Mouse (Mus musculus): Measurements from ENCODE around the gene Diras2. TPM values are rescaled to one million over a fixed set of nuclear protein-coding genes. Genes with fewer than 3 reads are reported as not detected.

The Diras2 gene
- polyA plus RNA-seq, 1 experiment from 2014 or later, result 0.05 TPM

DNA sequence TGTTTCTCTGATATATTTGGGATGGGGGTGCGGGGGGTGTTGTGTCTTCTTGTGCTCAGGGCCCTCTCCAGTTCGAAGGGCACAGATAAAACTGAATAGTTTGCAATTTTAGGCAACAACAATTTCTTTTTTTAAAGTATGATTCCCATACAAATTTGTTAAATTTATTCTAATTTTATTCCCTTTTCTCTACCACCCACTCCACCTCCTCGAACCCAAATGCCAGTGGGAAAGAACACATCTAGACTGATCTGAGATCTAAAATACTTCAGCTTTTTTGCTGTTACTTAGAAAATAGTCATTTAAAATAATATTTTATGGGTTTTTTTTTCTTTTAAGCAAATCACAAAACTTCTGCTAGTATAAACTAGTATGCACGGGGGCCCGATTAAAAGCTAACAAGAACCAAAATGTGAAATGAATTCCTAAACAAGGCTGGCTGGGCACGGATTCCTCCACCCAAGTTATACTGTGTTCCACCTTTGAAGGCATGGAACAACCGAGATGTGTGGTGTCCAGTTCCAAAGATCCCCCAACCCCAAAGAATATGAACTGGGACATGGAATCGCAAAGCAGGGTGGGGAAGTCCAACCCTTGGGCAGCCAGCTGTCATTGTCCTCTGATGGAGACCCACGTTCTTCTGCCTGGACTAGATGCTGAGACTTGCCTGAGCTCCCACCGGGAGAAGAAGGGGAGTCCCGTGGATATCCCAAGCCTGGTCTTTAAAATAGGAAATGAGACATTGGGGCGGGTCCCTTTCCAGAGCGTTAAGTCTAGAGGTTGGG is 1.7 kb downstream of the Diras2 start:
- no peak overlapping the region for H3K27ac ChIP-seq (ENCODE audit: low read depth, low read length)
- H3K36me3 ChIP-seq (ENCODE audit: control insufficient read depth, insufficient read depth, low read length), result no peaks in the 10 kb centered on the region
- WGBS, result 62% methylated on average over 13 of the region's 13 CpGs
- H3K4me1 ChIP-seq (replicated peaks; ENCODE audit: control insufficient read depth, insufficient read depth, low read length), result no peaks in the 10 kb centered on the region; the same call in 1 of the 2 replicates
- H3K9ac ChIP-seq (ENCODE audit: low read length), result no peak overlapping the region
- peaks cover 4% of the 10 kb centered on the region; the same call in 1 of the 2 replicates for H3K9me3 ChIP-seq (ENCODE audit: control insufficient read depth, low read length)
- DNase-seq (ENCODE audit: low spot score) (no peak), ATAC-seq (replicated peaks; ENCODE audit: low FRiP score) (no peak)
- H3K4me2 ChIP-seq (ENCODE audit: low read depth, low read length, severe bottlenecking), result no peak overlapping the region
- H3K27me3 ChIP-seq (ENCODE audit: control insufficient read depth, insufficient read depth, low read length), result peaks cover 12% of the 10 kb centered on the region
- H3K4me3 ChIP-seq (ENCODE audit: low read depth, low read length), result no peak overlapping the region

DNA sequence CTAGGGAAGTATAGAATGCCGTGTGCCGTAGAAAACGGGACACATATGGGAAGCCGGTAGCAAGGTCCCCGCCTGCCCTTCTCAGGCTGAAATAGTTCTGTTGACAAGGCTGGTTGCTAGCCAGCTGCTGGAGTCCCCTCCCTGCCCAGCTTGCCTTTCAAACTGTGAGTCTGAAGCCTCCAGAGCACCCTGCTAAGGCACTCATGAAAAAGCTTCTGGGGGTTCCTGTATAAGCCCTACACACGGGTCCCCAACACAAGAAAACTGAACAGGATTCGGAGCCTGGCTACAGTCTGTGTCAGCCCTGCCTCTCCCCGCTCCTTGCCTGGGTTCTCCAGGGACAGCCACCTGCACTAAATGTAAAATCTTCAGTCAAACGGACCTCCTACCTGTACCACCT is 2.3 kb downstream of the Diras2 start:
- Histone ChIP-seq H3K4me1 (replicated peaks; ENCODE audit: control insufficient read depth, insufficient read depth, low read length) (no peaks in the 10 kb centered on the region; the same call in 1 of the 2 replicates), H3K9ac (ENCODE audit: low read length) (no peak overlapping the region), H3K27ac (ENCODE audit: low read depth, low read length) (no peak overlapping the region), H3K4me2 (ENCODE audit: low read depth, low read length, severe bottlenecking) (no peak overlapping the region), H3K36me3 (ENCODE audit: control insufficient read depth, insufficient read depth, low read length) (no peaks in the 10 kb centered on the region), H3K4me3 (ENCODE audit: low read depth, low read length) (no peak overlapping the region), H3K27me3 (ENCODE audit: control insufficient read depth, insufficient read depth, low read length) (peaks cover 12% of the 10 kb centered on the region), H3K9me3 (ENCODE audit: control insufficient read depth, low read length) (peaks cover 4% of the 10 kb centered on the region; the same call in 1 of the 2 replicates)
- ATAC-seq (replicated peaks; ENCODE audit: low FRiP score) (no peak), DNase-seq (ENCODE audit: low spot score) (no peak)
- WGBS, result 74% methylated on average over 9 of the region's 9 CpGs

DNA sequence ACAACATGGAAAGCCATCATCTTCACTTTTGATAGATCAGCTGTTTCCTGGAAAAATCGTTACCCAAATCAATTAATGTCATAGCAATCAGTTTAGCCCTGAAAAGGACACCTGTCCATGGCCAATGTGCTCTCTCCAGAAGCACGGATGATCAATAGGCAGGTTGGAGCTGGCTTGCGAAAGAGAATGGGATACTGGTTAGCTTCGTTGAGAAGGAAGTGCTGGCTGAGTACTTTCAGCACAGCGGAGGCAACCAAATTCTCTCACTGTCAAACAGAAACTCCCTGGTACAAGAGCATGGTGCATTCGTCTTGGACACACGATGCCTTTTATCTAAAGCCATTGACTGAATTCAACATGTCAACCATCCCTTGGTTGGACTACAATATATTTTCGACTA is 2.8 kb downstream of the Diras2 start:
- Histone ChIP-seq H3K36me3 (ENCODE audit: control insufficient read depth, insufficient read depth, low read length) (no peaks in the 10 kb centered on the region), H3K9me3 (ENCODE audit: control insufficient read depth, low read length) (peaks cover 4% of the 10 kb centered on the region; the same call in 1 of the 2 replicates), H3K4me1 (replicated peaks; ENCODE audit: control insufficient read depth, insufficient read depth, low read length) (no peaks in the 10 kb centered on the region; the same call in 1 of the 2 replicates), H3K27me3 (ENCODE audit: control insufficient read depth, insufficient read depth, low read length) (peaks cover 12% of the 10 kb centered on the region), H3K4me3 (ENCODE audit: low read depth, low read length) (no peak overlapping the region), H3K9ac (ENCODE audit: low read length) (no peak overlapping the region), H3K4me2 (ENCODE audit: low read depth, low read length, severe bottlenecking) (no peak overlapping the region), H3K27ac (ENCODE audit: low read depth, low read length) (no peak overlapping the region)
- ATAC-seq (replicated peaks; ENCODE audit: low FRiP score) (no peak), DNase-seq (ENCODE audit: low spot score) (no peak)
- 85% methylated on average over 8 of the region's 8 CpGs for WGBS

DNA sequence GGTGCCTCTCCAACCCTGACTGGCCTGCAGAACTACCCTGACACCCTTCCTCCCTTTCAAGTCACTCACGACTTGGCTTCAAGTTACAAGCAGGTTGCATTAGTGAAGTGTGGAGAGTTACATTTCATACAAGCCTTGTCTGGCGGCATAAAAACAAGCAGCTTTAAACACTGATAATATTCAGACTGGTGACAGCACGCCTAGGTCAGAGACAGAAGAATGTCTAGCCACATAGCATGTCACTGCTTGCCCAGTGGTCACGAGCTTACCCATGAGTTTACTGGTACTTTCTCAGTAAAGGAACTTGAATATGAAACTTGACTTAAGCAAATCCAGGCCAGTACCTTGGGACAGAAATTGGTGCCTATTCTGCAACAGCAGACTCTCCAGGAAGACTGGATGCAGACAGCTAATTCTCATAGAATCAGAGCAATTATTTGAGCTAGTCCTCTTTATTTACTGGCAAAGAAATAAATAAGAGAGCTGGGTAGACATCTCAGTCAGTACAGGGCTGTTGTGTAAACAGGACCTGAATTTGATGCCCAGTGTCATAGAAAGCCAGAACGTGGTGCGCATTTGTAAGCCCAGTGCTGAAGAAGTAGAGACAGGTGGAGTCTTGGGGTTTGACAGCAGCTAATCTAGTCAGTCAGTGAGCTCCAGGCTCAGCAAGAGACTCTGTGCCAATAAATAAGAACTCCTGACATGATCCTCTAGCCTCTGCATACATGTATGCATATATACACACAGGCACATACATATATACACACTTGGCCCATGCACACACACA is 4.6 kb downstream of the Diras2 start:
- H3K9me3 ChIP-seq (ENCODE audit: control insufficient read depth, low read length), result no peaks in the 10 kb centered on the region
- H3K4me1 ChIP-seq (replicated peaks; ENCODE audit: control insufficient read depth, insufficient read depth, low read length), result no peaks in the 10 kb centered on the region; the same call in 1 of the 2 replicates
- peaks cover 12% of the 10 kb centered on the region for H3K27me3 ChIP-seq (ENCODE audit: control insufficient read depth, insufficient read depth, low read length)
- H3K4me2 ChIP-seq (ENCODE audit: low read depth, low read length, severe bottlenecking), result no peak overlapping the region
- H3K4me3 ChIP-seq (ENCODE audit: low read depth, low read length), result no peak overlapping the region
- ATAC-seq (replicated peaks; ENCODE audit: low FRiP score), result no peak
- no peaks in the 10 kb centered on the region for H3K36me3 ChIP-seq (ENCODE audit: control insufficient read depth, insufficient read depth, low read length)
- no peak overlapping the region for H3K27ac ChIP-seq (ENCODE audit: low read depth, low read length)
- H3K9ac ChIP-seq (ENCODE audit: low read length), result no peak overlapping the region
- DNase-seq (ENCODE audit: low spot score), result no peak
- 83% methylated on average over 6 of the region's 6 CpGs for WGBS

- H3K27me3 ChIP-seq (ENCODE audit: control insufficient read depth, insufficient read depth, low read length), result peaks cover 2% of the 10 kb centered on the region; the same call in 1 of the 2 replicates
- no peak overlapping the region for H3K9ac ChIP-seq (ENCODE audit: low read length)
- H3K4me3 ChIP-seq (ENCODE audit: low read depth, low read length), result no peak overlapping the region
- DNase-seq (ENCODE audit: low spot score) (no peak), ATAC-seq (replicated peaks; ENCODE audit: low FRiP score) (no peak)
- 92% methylated on average over 11 of the region's 11 CpGs for WGBS
- 0 out of 2 replicates have a peak, but pooled peaks cover 2% of the 10 kb centered on the region for H3K4me1 ChIP-seq (replicated peaks; ENCODE audit: control insufficient read depth, insufficient read depth, low read length)
- H3K27ac ChIP-seq (ENCODE audit: low read depth, low read length), result no peak overlapping the region
- no peak overlapping the region for H3K4me2 ChIP-seq (ENCODE audit: low read depth, low read length, severe bottlenecking)
- no peaks in the 10 kb centered on the region for H3K36me3 ChIP-seq (ENCODE audit: control insufficient read depth, insufficient read depth, low read length)
- no peaks in the 10 kb centered on the region for H3K9me3 ChIP-seq (ENCODE audit: control insufficient read depth, low read length)
Observed at GRCm38 (mm10) chr13:52524313-52524712, 6.8 kb downstream of the Diras2 start.

- ATAC-seq (replicated peaks; ENCODE audit: low FRiP score) (no peak), DNase-seq (ENCODE audit: low spot score) (no peak)
- H3K9ac ChIP-seq (ENCODE audit: low read length), result no peak overlapping the region
- H3K4me1 ChIP-seq (replicated peaks; ENCODE audit: control insufficient read depth, insufficient read depth, low read length), result 0 out of 2 replicates have a peak, but pooled peaks cover 2% of the 10 kb centered on the region
- H3K27me3 ChIP-seq (ENCODE audit: control insufficient read depth, insufficient read depth, low read length), result no peaks in the 10 kb centered on the region
- H3K9me3 ChIP-seq (ENCODE audit: control insufficient read depth, low read length), result no peaks in the 10 kb centered on the region
- WGBS, result 60% methylated on average over 6 of the region's 6 CpGs
- no peak overlapping the region for H3K4me3 ChIP-seq (ENCODE audit: low read depth, low read length)
- H3K36me3 ChIP-seq (ENCODE audit: control insufficient read depth, insufficient read depth, low read length), result no peaks in the 10 kb centered on the region
- no peak overlapping the region for H3K4me2 ChIP-seq (ENCODE audit: low read depth, low read length, severe bottlenecking)
- H3K27ac ChIP-seq (ENCODE audit: low read depth, low read length), result no peak overlapping the region
Observed at GRCm38 (mm10) chr13:52521176-52521575, 9.9 kb downstream of the Diras2 start.

GRCm38 (mm10) chr13:52519425-52519824 is 11.7 kb downstream of the Diras2 start:
- H3K4me1 ChIP-seq (replicated peaks; ENCODE audit: control insufficient read depth, insufficient read depth, low read length), result 0 out of 2 replicates have a peak, but pooled peaks cover 2% of the 10 kb centered on the region
- no peaks in the 10 kb centered on the region for H3K9me3 ChIP-seq (ENCODE audit: control insufficient read depth, low read length)
- H3K4me3 ChIP-seq (ENCODE audit: low read depth, low read length), result no peak overlapping the region
- no peaks in the 10 kb centered on the region for H3K36me3 ChIP-seq (ENCODE audit: control insufficient read depth, insufficient read depth, low read length)
- no peak overlapping the region for H3K27ac ChIP-seq (ENCODE audit: low read depth, low read length)
- no peaks in the 10 kb centered on the region for H3K27me3 ChIP-seq (ENCODE audit: control insufficient read depth, insufficient read depth, low read length)
- DNase-seq (ENCODE audit: low spot score) (no peak), ATAC-seq (replicated peaks; ENCODE audit: low FRiP score) (no peak)
- WGBS, result 88% methylated on average over 5 of the region's 5 CpGs
- no peak overlapping the region for H3K4me2 ChIP-seq (ENCODE audit: low read depth, low read length, severe bottlenecking)
- H3K9ac ChIP-seq (ENCODE audit: low read length), result no peak overlapping the region

- Histone ChIP-seq H3K4me3 (ENCODE audit: low read depth, low read length) (no peak overlapping the region), H3K9me3 (ENCODE audit: control insufficient read depth, low read length) (no peaks in the 10 kb centered on the region), H3K4me1 (replicated peaks; ENCODE audit: control insufficient read depth, insufficient read depth, low read length) (0 out of 2 replicates have a peak, but pooled peaks cover 2% of the 10 kb centered on the region), H3K27ac (ENCODE audit: low read depth, low read length) (no peak overlapping the region), H3K36me3 (ENCODE audit: control insufficient read depth, insufficient read depth, low read length) (no peaks in the 10 kb centered on the region), H3K27me3 (ENCODE audit: control insufficient read depth, insufficient read depth, low read length) (no peaks in the 10 kb centered on the region), H3K9ac (ENCODE audit: low read length) (no peak overlapping the region), H3K4me2 (ENCODE audit: low read depth, low read length, severe bottlenecking) (no peak overlapping the region)
- 90% methylated on average over 4 of the region's 4 CpGs for WGBS
- no peak for ATAC-seq (replicated peaks; ENCODE audit: low FRiP score)
- no peak for DNase-seq (ENCODE audit: low spot score)
Observed at GRCm38 (mm10) chr13:52518377-52518776, 12.7 kb downstream of the Diras2 start.
